Mouse (Mus musculus): ENCODE data around the gene Shank3. TPM values are rescaled to one million over a fixed set of nuclear protein-coding genes. Genes with fewer than 3 reads are reported as not detected.
A peak's percentile ranks its signal among the peaks of the same experiment; 100 is the strongest.

Shank3 gene
- total RNA-seq, 2 experiments from 2014 or later: 28.8 to 32.5 TPM

DNA sequence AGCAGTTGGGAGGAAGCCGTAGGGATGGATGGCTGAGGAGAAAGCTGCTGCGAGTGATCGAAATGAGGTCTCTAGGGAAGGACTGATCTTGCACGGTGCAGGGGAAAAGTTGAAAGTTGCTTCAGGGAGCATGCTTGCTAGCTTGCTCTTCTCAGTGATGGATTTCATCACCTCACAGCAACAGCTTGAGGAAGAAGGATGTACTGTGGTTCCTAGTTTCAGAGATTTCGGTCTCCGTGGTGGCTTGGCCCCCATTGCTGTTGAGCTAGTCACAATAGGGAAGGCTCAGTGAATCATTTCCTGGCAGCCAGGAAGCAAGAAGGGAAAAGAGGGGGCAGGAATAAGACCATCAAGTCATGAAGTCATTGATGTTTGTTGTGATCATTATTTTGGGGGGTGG, 56.2 kb downstream of the Shank3 start:
- DNase-seq (ENCODE audit: low spot score in 2 of 2): no peak

DNA sequence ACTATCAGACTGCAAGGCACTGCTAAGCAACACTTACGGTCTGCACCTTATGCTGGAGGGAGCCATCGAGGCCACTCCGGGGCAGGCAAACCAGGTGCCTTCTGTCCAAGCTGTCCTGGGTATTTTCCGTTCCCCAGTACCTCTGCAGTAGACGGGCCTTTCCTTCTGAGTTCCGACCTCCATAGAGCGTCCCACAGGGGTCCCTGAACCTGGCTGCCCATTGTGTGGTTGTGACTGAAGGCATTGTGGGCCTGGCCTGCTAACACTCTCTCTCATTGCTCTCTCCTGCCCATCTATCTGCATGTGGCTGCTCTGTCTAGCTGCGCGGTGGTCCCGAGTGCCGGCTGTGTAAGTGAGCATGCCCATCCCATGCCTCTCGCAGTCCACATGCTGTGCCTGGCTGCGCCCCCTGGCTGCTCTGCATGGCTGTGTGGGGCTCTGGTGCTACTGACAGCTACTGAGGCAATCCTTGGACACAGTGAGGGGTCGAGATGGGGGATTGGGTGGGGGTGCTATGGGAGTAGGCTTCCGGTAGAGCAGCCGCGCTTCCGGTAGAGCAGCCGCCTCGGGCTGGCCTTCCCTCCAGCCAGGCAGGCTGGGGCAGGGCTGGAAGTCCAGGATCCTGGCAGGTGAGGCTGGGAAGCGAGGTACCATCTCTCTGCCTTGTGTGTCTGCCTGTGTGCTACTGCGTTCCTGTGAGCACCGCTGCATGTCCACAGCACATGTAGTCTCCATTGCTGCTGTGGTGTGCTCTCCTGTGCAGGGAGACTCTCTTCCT, 57.2 kb downstream of the Shank3 start:
- DNase-seq (ENCODE audit: low spot score in 2 of 2): no peak

DNA sequence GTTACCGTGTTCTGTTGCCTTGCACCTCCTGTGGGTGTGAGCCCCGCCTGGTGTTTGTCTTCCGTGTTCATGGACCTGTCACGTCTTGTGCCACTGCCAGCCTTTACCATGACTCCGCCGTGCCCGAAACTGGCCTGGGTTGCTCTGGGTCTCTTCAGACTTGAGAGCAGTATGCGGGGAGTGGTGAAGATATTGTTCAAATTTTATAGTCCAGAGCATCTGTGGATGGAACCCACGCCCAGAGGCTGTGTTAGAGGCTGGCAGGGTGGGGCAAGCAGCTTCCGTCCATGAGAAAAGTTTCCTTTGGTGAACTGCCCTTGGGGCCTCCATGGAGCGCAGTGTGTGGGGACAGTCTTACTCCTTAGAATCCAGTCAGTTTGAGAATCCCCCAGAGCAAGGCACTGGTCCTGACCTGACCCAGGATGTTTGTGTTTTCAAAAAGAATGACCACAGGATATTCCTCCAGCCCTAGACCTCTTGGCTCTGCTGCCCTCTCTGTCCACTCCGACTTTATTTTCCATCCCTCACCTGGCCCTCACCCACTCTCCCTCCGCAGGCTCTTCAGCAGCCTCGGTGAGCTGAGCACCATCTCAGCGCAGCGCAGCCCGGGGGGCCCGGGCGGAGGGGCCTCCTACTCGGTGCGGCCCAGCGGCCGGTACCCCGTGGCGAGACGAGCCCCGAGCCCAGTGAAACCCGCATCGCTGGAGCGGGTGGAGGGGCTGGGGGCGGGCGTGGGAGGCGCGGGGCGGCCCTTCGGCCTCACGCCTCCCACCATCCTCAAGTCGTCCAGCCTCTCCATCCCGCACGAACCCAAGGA, 58.0 kb downstream of the Shank3 start:
- DNase-seq (ENCODE audit: low spot score in 2 of 2): no peak

DNA sequence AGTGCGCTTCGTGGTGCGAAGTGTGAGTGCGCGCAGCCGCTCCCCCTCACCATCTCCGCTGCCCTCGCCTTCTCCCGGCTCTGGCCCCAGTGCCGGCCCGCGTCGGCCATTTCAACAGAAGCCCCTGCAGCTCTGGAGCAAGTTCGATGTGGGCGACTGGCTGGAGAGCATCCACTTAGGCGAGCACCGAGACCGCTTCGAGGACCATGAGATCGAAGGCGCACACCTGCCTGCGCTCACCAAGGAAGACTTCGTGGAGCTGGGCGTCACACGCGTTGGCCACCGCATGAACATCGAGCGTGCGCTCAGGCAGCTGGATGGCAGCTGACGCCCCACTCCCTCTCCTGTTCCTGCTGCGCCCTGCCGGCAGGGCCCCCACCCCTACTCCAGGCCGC, 58.6 kb downstream of the Shank3 start:
- DNase-seq (ENCODE audit: low spot score in 2 of 2): no peak

DNA sequence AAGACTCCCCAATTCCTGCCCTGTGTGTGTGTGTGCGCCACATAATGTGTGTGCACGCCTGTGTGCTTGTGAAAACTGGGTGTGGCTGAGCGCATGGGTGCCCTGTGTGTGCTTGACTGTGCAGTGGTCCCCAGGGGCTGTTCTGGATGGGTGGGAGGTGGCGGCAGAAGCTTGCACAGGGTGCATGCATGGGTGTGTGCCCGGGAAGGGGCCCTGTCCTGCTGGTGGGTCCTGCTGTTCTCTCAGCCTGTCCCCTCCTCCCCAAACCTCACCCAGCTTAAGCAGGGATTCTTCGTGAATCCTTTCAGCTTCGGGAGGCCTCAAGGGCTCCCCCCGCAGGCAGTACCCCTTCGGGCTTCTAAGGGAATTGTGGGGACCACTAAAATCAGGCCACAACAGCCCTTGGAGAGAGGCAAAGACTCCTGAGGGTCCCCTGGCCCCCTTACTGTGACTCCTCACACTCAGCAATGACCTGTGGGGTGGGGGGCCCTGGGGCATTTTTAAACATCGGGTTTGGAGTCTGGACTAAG, 59.8 kb downstream of the Shank3 start:
- DNase-seq (ENCODE audit: low spot score in 2 of 2): no peak

DNA sequence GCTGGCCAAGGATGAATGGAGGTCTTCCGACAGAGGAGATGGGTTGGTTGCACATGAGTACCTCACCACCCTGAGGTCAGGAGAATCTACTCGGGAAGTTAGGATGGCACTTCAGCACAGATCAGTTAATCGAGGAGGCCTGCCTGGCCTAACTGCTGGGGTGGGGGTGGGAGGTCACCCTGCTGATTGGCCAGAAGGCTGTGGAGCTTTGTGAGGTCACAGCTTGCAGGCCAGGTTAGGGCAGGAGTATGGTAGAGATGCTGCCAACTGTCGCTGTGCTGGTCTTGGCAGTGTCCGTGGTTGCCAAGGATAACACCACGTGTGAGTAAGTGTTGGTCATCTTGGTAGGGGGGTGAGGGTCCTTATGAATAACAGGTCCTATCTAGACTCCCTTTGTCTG, 68.7 kb downstream of the Shank3 start, which contains the start of gene Acr:
Gene Acr (plus strand): TSS at position 213 of the 400 bp plus-strand sequence.
- DNase-seq (ENCODE audit: low spot score in 2 of 2): no peak

DNA sequence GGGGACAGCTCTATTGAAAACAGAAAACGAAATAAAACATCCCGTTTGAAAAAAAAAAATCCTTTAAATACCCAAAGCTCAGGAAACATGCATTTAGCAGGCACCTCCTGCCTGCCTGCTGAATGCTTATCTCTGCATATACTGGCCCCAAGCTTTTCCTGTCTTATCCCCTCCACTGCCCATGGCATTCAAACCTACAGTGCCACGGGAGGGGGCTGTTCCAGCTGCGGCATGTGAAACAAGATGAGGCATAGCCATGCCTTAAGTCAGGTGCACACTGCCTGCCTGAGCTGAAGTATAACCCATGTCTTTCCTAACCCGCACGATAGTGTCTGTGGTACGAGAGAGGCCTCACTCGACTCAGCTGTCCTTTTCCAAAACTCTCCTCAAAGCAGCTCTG, 72.7 kb downstream of the Shank3 start:
- DNase-seq (ENCODE audit: low spot score in 2 of 2): no peak

DNA sequence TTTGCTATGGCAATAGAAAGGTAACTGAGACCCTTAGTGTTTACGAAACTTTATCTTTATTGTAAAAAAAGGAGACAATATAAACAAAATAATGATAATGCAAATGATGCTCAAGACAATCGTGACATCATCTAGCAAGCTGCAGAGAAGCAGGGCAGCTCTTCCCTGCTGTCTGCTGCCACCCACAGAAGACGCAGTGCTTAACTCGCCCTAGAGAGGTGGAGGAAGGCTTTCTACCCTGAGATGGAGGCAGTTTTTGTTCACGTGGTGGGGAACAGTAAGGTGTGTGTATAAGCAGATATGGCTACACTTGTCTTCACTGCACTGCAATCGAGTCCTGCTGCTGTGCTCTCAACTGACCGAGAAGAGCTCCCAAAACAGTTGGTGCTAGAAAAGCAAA, 83.1 kb downstream of the Shank3 start:
- no peak for DNase-seq (ENCODE audit: low spot score in 2 of 2)

DNA sequence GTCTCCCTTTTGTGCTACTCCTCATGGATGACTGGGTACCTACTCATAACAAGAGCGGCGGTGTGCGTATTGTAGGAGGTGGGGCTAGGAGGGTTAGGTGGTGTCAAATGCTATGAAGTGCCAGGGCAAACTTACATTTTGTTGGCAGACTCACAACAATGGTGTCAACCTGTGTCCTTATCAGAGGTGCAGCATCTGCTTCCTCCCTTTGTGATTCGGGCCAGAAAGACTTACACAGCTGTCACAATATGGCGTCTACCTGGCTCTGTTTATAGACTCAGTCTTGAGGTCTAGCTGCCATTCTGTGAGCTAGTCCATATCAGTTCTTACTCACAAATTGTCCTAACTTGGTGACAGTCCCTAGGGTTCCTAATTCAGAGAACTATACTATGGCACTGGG, 85.7 kb downstream of the Shank3 start:
- no peak for DNase-seq (ENCODE audit: low spot score in 2 of 2)

DNA sequence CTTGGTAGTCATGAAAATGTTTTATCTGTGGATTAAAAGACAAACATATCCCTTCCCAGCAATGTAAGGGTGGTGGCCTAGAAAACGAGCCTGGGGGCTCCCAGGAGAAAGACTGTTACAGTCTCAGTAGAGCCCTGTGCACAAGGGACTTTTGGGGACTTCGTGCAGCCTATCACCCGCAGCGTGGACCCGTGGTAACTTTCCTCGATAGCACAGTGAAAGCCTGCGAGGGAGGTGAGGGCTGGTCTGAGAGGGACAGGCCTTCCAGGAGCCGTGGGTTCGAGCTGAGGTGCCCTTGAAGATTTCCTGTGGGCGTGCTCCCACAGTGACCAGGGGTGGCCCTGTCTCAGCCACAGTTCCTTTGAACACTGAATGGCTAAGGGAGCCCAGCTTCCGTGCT, 86.2 kb downstream of the Shank3 start:
- DNase-seq (ENCODE audit: low spot score in 2 of 2): no peak

DNA sequence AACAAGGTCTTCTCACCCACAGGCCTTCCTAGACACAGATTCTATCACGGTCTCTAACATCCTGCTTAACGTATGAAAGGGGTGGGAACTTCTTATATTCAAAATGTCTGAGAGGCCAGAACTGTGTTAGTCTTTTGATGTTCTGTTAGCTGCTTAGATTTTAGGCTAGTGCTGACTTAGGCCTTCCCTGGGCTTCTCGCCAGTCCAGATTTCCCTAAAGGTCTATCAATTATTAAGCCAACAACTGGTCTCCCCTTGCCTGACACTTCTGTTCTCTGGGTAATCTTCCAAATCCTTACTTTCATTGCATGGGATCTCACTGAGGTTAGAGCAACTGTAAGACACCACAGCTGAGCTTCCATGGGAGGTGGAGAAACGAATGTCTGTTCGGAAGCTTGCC, 89.7 kb downstream of the Shank3 start:
- DNase-seq (ENCODE audit: low spot score in 2 of 2): no peak

DNA sequence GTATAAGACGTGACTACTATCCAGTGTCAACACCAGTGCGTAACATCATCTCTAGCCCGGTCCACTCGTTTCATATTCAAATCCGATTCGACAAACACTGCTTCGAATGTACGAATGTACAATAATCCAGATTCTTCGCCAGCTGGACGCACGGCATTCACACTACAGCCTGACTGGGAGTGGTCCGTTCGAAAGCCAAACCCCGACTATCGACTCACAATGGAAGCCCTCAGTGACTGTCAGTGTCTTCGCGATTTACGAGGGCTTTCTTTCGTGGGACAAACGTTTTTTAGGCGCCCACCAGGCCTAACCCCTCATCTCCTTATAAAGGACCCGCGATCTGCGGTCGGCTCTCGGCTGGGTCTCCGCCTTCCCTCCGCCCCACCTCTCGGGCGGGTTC, 91.9 kb downstream of the Shank3 start:
- peak in 1 of 2 experiments; percentile 7 for DNase-seq (ENCODE audit: low spot score in 2 of 2)

DNA sequence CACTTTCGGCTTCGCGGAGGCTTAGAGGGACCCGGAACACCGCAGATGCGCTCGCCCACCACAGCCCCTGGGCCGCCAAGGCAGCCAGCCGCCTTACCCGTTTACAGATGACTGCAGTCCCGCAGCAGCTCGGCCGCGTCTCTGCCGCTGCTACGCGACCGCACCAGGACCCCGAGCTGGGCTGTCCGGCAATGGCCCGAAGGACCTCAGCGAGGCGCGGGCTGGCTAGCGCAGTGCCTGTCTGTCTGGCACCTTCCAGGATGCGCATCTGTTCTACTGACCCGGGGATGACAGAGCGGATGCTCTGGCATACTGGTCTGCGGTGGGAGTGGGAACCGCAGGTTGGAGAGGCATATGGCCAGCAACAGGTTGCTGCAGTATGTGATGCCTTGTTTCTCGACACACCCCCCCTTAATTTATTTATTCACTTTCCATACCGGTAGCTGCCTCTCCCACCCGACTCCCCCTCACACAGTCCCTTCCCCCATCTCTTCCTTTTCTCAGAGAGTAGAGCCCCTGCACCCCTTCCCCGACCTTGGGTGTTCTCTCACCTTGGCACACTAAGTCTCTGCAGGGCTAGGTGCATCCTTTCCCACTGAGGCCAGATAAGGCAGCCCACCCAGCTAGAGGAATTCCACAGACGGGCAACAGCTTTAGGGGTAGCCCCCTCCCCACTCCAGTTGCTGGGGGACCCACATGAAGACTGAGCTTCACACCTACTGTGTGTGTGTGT, 92.5 kb downstream of the Shank3 start, which contains the start of gene Rabl2:
Gene Rabl2 (minus strand): TSS at position 201 of the 733 bp plus-strand sequence.
- DNase-seq (ENCODE audit: low spot score in 2 of 2): peak; percentile 78 to 85

DNA sequence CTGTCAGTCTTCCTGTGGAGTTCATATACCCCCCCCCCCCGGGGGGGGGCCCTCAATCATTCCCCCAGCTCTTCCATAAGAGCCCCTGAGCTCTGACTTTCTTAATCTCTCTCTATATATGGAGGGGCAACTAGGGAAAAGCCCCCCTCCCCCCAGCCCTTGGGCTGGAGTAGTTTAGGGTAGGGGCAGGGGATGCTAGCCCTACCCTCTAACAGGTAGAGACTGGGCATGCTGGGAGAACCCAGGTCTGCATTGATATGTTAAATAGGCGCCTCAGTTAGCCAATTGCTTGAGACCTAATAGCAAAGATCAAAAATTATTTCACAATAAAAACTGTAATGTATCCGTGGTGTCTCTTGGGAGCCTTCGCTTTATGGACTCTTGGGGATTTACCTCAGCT, 93.1 kb downstream of the Shank3 start:
- no peak for DNase-seq (ENCODE audit: low spot score in 2 of 2)

DNA sequence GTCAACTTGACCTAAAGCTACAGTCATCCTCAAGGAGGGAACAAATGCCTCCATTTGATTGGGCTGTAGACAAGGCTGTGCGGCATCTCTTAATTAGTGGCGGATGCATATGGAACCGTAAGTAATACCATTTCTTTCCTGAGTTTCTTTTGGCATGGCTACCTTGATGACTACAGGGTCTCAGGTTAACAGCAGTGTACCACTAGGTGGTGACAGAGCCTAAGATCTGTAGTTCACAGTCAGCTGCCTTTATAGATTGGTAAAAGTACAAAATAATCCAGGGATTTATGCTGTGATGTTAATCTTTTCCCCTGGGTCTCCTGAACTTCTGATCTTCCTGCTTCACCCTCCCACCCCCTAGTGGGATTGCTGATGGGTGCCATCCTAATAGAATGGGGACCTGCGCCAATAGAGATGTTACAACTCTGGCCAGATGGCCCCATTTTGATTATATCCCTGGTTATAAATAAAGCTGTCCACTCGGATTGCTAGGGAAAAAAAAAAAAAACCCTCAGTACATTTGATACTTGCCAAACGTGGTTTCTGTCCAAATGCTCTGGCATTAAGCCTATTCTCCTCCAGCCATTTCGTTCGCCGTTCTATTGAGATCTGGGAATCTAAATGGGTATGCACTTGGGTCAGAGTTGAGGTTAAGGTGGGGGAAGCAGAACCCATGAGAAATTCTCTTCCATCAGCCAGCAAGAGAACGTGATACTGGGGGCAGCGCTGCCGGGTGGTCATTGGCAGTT, 106.6 kb downstream of the Shank3 start:
- DNase-seq (ENCODE audit: low spot score in 2 of 2): no peak

DNA sequence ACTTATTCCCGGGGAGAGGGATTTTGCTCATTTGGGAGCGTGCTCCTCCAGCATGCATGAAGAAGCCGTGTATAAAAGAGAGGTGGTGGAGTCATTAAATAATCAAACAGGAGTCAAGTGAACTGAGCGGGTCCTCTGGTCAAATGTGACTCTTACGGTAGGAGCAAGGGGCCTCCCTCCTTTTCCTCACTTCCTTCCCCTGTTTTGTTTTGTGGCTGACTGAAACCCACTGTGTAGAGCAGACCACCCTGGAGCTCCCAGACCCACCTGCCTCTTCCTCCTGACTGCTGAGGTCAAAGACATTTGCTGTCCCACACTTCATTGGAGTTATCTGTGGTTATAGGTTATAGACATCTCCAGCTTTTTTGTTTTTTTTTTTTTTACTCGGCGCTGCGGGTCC, 108.1 kb downstream of the Shank3 start:
- no peak for DNase-seq (ENCODE audit: low spot score in 2 of 2)

DNA sequence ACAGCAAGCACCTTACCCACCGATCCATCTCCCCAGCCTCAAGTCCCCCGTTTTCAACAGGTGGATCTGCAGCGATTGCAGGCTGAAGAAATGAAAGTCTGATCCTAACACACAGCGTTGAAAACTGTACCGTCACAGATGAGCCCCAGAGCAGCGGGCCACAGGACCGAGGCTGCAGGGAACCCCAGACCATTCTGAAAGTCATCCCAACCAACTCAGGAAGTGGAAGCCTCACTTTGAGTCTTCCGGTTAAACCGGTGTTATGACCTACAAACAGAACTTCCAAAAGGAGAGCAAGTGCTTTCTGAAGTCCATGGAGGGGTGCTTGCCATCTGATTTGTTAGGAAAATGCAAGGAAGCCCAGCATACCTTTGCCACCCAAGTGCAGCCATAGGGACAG, 108.5 kb downstream of the Shank3 start:
- no peak for DNase-seq (ENCODE audit: low spot score in 2 of 2)

Measured in adrenal gland, adult 18-20 months (tissue).